ENCODE assay signal across 8 mouse cellular contexts in the genomic region with DNA sequence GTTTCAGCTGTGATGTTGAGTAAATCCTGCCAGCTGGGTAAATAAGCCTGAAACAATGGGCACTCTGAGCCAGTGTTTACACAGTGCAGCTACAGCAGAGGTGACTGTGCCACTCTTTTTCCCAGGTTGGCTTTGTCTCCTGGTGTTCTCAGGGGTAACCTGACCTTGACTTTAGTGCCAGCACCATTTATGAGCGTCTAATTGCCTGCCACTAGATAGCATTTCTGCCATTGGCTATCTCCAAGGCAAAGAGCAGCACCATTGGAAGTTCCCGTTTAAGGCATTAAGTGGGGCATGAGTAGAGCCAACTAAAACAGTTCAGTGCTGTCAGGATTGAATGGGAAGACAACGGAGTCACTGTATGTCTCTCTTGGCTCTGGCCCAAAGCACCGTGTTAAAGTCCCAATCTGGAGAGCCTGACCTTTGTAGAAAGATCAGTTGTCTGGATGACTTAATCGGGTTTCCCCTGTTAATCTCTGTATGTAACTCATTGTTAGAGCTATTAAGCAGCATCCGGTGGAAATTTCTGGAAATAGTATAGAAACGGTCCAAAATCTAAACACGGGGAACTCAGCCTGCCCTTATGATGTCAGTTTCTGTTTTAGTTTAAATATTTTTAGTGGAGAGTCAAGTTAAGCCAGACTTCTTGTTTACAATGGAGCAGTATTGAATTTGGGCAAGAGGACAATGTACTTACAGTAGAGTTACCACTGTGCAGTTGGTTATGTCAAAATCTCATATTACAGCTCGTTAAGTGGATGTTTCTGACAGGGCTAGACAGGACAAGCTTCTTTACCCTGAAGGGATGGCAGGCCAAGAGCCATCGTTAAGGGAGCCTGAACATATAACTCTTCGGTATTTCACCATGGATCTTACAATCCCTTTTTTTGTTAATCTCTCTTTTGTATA. TPM values are rescaled to one million over a fixed set of nuclear protein-coding genes. Genes with fewer than 3 reads are reported as not detected.
DNase-seq lines count a peak whose midpoint lies in the region; ATAC-seq and TF ChIP-seq lines count a peak whose summit lies in the region.

No protein-coding gene starts in this region.

- no peak overlapping the region for H3K9ac ChIP-seq in intestine, postnatal 0 days (ENCODE audit: low read depth, low read length)
- no peak overlapping the region for H3K9ac ChIP-seq in neural tube, embryonic 15.5 days (replicated peaks)

- no peaks in the 10 kb centered on the region for H3K9me3 ChIP-seq in intestine, postnatal 0 days (ENCODE audit: control insufficient read depth)
- no peaks in the 10 kb centered on the region for H3K9me3 ChIP-seq in neural tube, embryonic 15.5 days (replicated peaks)

- H3K4me2 ChIP-seq in intestine, postnatal 0 days (replicated peaks; ENCODE audit: low read depth): 0 out of 2 replicates have a peak overlapping the region, but pooled peaks have one; percentile 22
- no peak overlapping the region for H3K4me2 ChIP-seq in neural tube, embryonic 15.5 days

- WGBS in intestine, postnatal 0 days: 25% methylated on average over 11 of the region's 11 CpGs
- WGBS in neural tube, embryonic 15.5 days: 52% methylated on average over 11 of the region's 11 CpGs

- no peak for TF ChIP-seq CTCF in intestine, postnatal 0 days (IDR thresholded peaks at IDR 0.05; ENCODE audit: low read depth)

- peak; percentile 20 for DNase-seq in left cerebral cortex, postnatal 4 days
- no peak for DNase-seq in left cerebral cortex, postnatal 14 days (ENCODE audit: low spot score in 2 of 2)
- peak; percentile 100 for DNase-seq in gonadal fat pad, adult 2 months (ENCODE audit: low read depth)
- no peak for DNase-seq in layer of hippocampus, adult 18-20 months (ENCODE audit: low spot score in 2 of 2)
- no peak for DNase-seq in thymus, postnatal 10 days (ENCODE audit: low spot score in 2 of 2)
- no peak for DNase-seq in layer of hippocampus, adult 8-10 months (ENCODE audit: low spot score in 2 of 2)

- no peak overlapping the region for H3K4me3 ChIP-seq in intestine, postnatal 0 days (ENCODE audit: low read depth, low read length)
- H3K4me3 ChIP-seq in neural tube, embryonic 15.5 days (replicated peaks): no peak overlapping the region

- ATAC-seq in intestine, postnatal 0 days: peak; percentile 97
- ATAC-seq in neural tube, embryonic 15.5 days (ENCODE audit: low FRiP score): no peak

- H3K27me3 ChIP-seq in intestine, postnatal 0 days (replicated peaks; ENCODE audit: control insufficient read depth, insufficient read depth, low read length): no peaks in the 10 kb centered on the region
- H3K27me3 ChIP-seq in neural tube, embryonic 15.5 days (replicated peaks): no peaks in the 10 kb centered on the region

- H3K36me3 ChIP-seq in intestine, postnatal 0 days (ENCODE audit: control insufficient read depth, insufficient read depth): no peaks in the 10 kb centered on the region
- no peaks in the 10 kb centered on the region for H3K36me3 ChIP-seq in neural tube, embryonic 15.5 days

- H3K4me1 ChIP-seq in intestine, postnatal 0 days (replicated peaks; ENCODE audit: control insufficient read depth, insufficient read depth, low read length): no peaks in the 10 kb centered on the region
- peaks cover 5% of the 10 kb centered on the region for H3K4me1 ChIP-seq in neural tube, embryonic 15.5 days

- peak overlapping the region; percentile 24; the same call in 1 of the 2 replicates for H3K27ac ChIP-seq in intestine, postnatal 0 days (ENCODE audit: low read depth, low read length)
- peak overlapping the region; percentile 6; the same call in 1 of the 2 replicates for H3K27ac ChIP-seq in neural tube, embryonic 15.5 days (replicated peaks)

- intact Hi-C loops in left cerebral cortex, postnatal 4 days (cut with DNase I): no loop called here
- intact Hi-C loops in left cerebral cortex, postnatal 14 days (cut with DNase I): loop anchor here (5.0 kb wide), 1 partner anchor 350 kb away; no protein-coding TSS in a partner anchor

RNA-seq across cellular contexts. Expression of a gene that starts 10.1 kb away (rescaled TPM):
- total RNA-seq in left cerebral cortex, postnatal 4 days (2021): 1 to 10 TPM; 3.8 to 4.7 TPM
- total RNA-seq in left cerebral cortex, postnatal 14 days (2021): 1 to 10 TPM; 2.9 to 3.0 TPM
- polyA plus RNA-seq in gonadal fat pad, adult 2 months (2012; rRNA removed): 0.53 and 0.89 TPM in 2 replicates
- 0.38 and 0.77 TPM in 2 replicates for polyA plus RNA-seq in intestine, postnatal 0 days (2015; fragmentation: Nextera tagmentation; extraction: Ambion mirVana)
- 0.45 and 7.7 TPM in 2 replicates for polyA plus RNA-seq in neural tube, embryonic 15.5 days (2015; fragmentation: Nextera tagmentation; extraction: Ambion mirVana)
- under 1 TPM; 0.46 to 0.97 TPM for total RNA-seq in layer of hippocampus, adult 18-20 months (2021)
- total RNA-seq in layer of hippocampus, adult 8-10 months (2022): 1 to 10 TPM in 2 of 4 experiments, under 1 TPM in 2; 0.61 to 1.1 (median 1.0) TPM

Comparison
In these comparisons a context has a peak if more than half of its experiments do, and no peak if none do; other contexts are left out.
1. DNase-seq: peak in left cerebral cortex, postnatal 4 days (single experiment) and gonadal fat pad, adult 2 months (single experiment); none in left cerebral cortex, postnatal 14 days (0 of 2), layer of hippocampus, adult 18-20 months (0 of 2), thymus, postnatal 10 days (0 of 2) and layer of hippocampus, adult 8-10 months (0 of 2).